Mouse (Mus musculus) ES-E14 (cell line): ENCODE measurements around the gene Dmkn.

Experiments used
- HCFC1 ChIP-seq: IDR thresholded peaks from 2 replicates; pipeline ENCODE4 v1.6.1; 2012; ENCODE audit warnings: low read length, inconsistent platforms, borderline replicate concordance; ENCODE audit not compliant: insufficient read depth
- MAFK ChIP-seq: IDR thresholded peaks from 2 replicates; pipeline ENCODE4 v1.6.1; 2014; ENCODE audit warnings: mild to moderate bottlenecking, low read depth, low read length, inconsistent platforms; ENCODE audit not compliant: insufficient read depth
- ZC3H11A ChIP-seq: IDR thresholded peaks from 2 replicates; pipeline ENCODE4 v1.6.1; 2012; ENCODE audit warnings: low read depth, mild to moderate bottlenecking, inconsistent platforms, low read length, borderline replicate concordance

GRCm38 (mm10) chr7:30810319-30810718 is 46.8 kb downstream of the Dmkn start:
- TF ChIP-seq HCFC1 (no peak), MAFK (no peak), ZC3H11A (peak; percentile 86)
